Mouse (Mus musculus): Measurements from ENCODE around the gene Aldh8a1. TPM values are rescaled to one million over a fixed set of nuclear protein-coding genes. Genes with fewer than 3 reads are reported as not detected.

The Aldh8a1 gene
- polyA plus RNA-seq, 1 experiment from 2014 or later, result 3.5 TPM

GRCm38 (mm10) chr10:21351766-21352165 is 25.3 kb upstream of the Aldh8a1 start:
- no peak overlapping the region for H3K4me2 ChIP-seq
- H3K4me1 ChIP-seq, result no peaks in the 10 kb centered on the region
- H3K9ac ChIP-seq, result no peak overlapping the region
- H3K27me3 ChIP-seq, result no peaks in the 10 kb centered on the region
- ATAC-seq (replicated peaks; ENCODE audit: low FRiP score), result no peak
- peaks cover 74% of the 10 kb centered on the region for H3K36me3 ChIP-seq
- WGBS, result 67% methylated on average over 12 of the region's 12 CpGs
- H3K4me3 ChIP-seq (replicated peaks), result no peak overlapping the region
- H3K9me3 ChIP-seq (replicated peaks), result no peaks in the 10 kb centered on the region
- no peak overlapping the region for H3K27ac ChIP-seq

DNA sequence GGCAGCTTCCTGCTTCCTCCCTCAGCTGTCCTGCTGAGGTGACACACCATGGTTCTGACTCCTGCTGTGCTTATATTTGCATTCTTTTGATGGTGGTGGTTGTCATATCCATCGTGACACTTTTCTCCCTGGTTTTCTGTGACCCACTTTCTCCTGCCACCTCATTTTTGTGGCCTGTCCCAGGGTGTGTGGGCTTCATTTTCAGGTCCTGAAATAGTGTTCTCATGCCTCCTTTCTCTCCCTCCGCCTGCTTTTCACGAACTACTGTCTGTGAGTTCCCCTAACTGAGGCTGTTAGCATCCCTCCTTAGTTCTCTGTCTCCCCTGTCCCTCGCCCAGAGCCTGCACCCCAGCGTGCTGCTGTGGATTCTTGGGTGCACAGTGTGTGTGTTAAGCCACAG is 23.2 kb upstream of the Aldh8a1 start:
- ATAC-seq (replicated peaks; ENCODE audit: low FRiP score), result no peak
- Histone ChIP-seq H3K9me3 (replicated peaks) (no peaks in the 10 kb centered on the region), H3K27me3 (no peaks in the 10 kb centered on the region), H3K27ac (no peak overlapping the region), H3K4me1 (no peaks in the 10 kb centered on the region), H3K9ac (no peak overlapping the region), H3K4me3 (replicated peaks) (no peak overlapping the region), H3K4me2 (no peak overlapping the region), H3K36me3 (peaks cover 78% of the 10 kb centered on the region)
- WGBS, result 67% methylated on average over 5 of the region's 5 CpGs

DNA sequence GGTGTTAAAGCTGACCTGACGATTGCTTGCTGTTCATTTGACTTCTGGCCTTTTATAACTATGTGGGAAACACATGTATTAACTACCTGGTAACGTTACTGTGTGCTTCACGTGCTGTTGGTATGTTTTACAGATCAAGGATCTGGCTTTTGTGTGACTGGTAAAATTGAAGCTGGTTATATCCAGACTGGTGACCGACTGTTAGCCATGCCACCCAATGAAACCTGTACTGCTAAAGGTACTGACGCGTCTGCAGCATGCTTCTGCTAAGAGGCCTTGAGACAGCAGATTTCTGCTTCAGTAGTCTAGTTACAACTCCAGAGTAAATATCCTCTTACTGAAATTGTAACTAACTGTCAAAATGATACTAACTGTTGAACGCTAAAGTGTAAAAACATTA is 22.6 kb upstream of the Aldh8a1 start:
- H3K36me3 ChIP-seq, result peaks cover 82% of the 10 kb centered on the region
- H3K4me1 ChIP-seq, result no peaks in the 10 kb centered on the region
- no peak overlapping the region for H3K4me3 ChIP-seq (replicated peaks)
- no peak for ATAC-seq (replicated peaks; ENCODE audit: low FRiP score)
- no peaks in the 10 kb centered on the region for H3K9me3 ChIP-seq (replicated peaks)
- H3K27ac ChIP-seq, result no peak overlapping the region
- 93% methylated on average over 7 of the region's 7 CpGs for WGBS
- no peaks in the 10 kb centered on the region for H3K27me3 ChIP-seq
- no peak overlapping the region for H3K4me2 ChIP-seq
- H3K9ac ChIP-seq, result no peak overlapping the region

DNA sequence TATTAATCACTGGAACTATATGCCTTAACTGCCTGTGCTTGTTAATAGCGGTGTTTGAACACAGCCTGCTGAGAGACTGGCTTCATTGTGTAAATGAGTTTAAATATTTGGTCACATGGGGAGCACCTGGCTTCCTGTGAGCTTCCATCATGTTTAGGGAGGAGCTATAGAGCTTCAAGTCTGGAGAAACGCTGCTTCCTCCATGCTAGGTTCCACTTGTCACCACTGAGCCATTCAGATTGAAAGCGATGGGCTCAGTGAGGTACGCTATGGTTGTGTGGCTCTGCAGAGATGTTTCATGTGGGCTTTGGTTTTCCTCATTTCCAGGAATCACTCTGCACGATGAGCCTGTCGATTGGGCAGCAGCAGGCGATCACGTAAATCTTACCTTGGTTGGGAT is 19.1 kb upstream of the Aldh8a1 start:
- Histone ChIP-seq H3K27me3 (no peaks in the 10 kb centered on the region), H3K4me1 (no peaks in the 10 kb centered on the region), H3K36me3 (peaks cover 78% of the 10 kb centered on the region), H3K27ac (no peak overlapping the region), H3K9me3 (replicated peaks) (no peaks in the 10 kb centered on the region), H3K9ac (no peak overlapping the region), H3K4me3 (replicated peaks) (no peak overlapping the region), H3K4me2 (no peak overlapping the region)
- ATAC-seq (replicated peaks; ENCODE audit: low FRiP score), result no peak
- WGBS, result 95% methylated on average over 8 of the region's 8 CpGs

- Histone ChIP-seq H3K36me3 (peaks cover 74% of the 10 kb centered on the region), H3K4me3 (replicated peaks) (no peak overlapping the region), H3K27me3 (no peaks in the 10 kb centered on the region), H3K27ac (no peak overlapping the region), H3K9me3 (replicated peaks) (no peaks in the 10 kb centered on the region), H3K4me1 (no peaks in the 10 kb centered on the region), H3K9ac (no peak overlapping the region), H3K4me2 (no peak overlapping the region)
- WGBS, result 93% methylated on average over 4 of the region's 4 CpGs
- ATAC-seq (replicated peaks; ENCODE audit: low FRiP score), result no peak
Measured at GRCm38 (mm10) chr10:21359086-21359485, 18.0 kb upstream of the Aldh8a1 start.

- Histone ChIP-seq H3K36me3 (peaks cover 72% of the 10 kb centered on the region), H3K9me3 (replicated peaks) (no peaks in the 10 kb centered on the region), H3K4me1 (no peaks in the 10 kb centered on the region), H3K27ac (no peak overlapping the region), H3K27me3 (no peaks in the 10 kb centered on the region), H3K4me2 (no peak overlapping the region), H3K9ac (no peak overlapping the region), H3K4me3 (replicated peaks) (no peak overlapping the region)
- no peak for ATAC-seq (replicated peaks; ENCODE audit: low FRiP score)
- WGBS, result 46% methylated on average over 7 of the region's 7 CpGs
Measured at GRCm38 (mm10) chr10:21361871-21362270, 15.2 kb upstream of the Aldh8a1 start.

- H3K36me3 ChIP-seq, result peaks cover 77% of the 10 kb centered on the region
- H3K4me2 ChIP-seq, result no peak overlapping the region
- WGBS, result 83% methylated on average over 4 of the region's 4 CpGs
- ATAC-seq (replicated peaks; ENCODE audit: low FRiP score), result no peak
- no peak overlapping the region for H3K9ac ChIP-seq
- H3K27ac ChIP-seq, result no peak overlapping the region
- no peaks in the 10 kb centered on the region for H3K4me1 ChIP-seq
- H3K9me3 ChIP-seq (replicated peaks), result no peaks in the 10 kb centered on the region
- no peak overlapping the region for H3K4me3 ChIP-seq (replicated peaks)
- no peaks in the 10 kb centered on the region for H3K27me3 ChIP-seq
Measured at GRCm38 (mm10) chr10:21363297-21363696, 13.8 kb upstream of the Aldh8a1 start.

DNA sequence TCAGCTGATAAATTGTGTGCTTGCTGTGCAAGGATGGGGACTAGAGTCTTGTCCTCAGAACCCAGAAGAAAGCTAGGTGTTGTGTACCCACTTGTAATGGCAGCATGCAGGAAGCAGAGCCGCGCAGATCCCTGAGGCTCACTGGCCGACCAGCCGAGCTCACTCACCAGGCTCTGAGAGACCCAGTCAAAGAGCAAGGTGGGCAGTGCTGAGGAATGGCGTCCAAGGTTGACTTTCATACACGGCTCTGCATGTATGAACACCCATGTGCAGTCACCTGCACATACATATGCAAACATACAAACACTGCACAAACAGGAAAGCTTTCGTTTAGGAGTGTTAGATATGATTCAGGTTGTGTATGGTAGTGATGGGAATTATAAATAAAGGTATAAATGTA is 12.1 kb upstream of the Aldh8a1 start:
- no peak overlapping the region for H3K4me2 ChIP-seq
- H3K4me3 ChIP-seq (replicated peaks), result no peak overlapping the region
- no peak overlapping the region for H3K27ac ChIP-seq
- H3K36me3 ChIP-seq, result peaks cover 82% of the 10 kb centered on the region
- no peak overlapping the region for H3K9ac ChIP-seq
- WGBS, result 92% methylated on average over 7 of the region's 7 CpGs
- H3K27me3 ChIP-seq, result no peaks in the 10 kb centered on the region
- ATAC-seq (replicated peaks; ENCODE audit: low FRiP score), result no peak
- no peaks in the 10 kb centered on the region for H3K9me3 ChIP-seq (replicated peaks)
- no peaks in the 10 kb centered on the region for H3K4me1 ChIP-seq

DNA sequence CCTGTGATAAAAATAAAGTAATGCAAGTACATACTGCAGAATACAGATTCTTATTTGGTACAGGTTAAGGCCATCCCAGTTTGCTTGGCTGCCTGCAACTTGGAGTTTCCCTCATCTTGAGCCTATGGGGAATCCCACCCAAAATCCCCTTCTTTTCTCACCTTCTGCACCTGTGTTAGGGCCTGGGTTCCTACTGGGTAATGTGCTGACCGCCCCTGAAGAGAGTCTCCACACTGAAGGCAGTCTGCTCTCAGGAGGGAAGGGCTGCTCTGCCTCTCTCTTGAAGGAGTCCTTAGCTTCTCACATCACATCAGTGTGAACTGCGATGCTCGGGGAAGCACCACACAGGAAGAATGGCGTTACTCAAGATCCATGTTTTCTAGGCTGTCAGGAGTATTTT is 11.2 kb upstream of the Aldh8a1 start:
- Histone ChIP-seq H3K27me3 (no peaks in the 10 kb centered on the region), H3K4me3 (replicated peaks) (no peak overlapping the region), H3K4me2 (no peak overlapping the region), H3K9me3 (replicated peaks) (no peaks in the 10 kb centered on the region), H3K9ac (no peak overlapping the region), H3K4me1 (no peaks in the 10 kb centered on the region), H3K27ac (no peak overlapping the region), H3K36me3 (peaks cover 76% of the 10 kb centered on the region)
- 77% methylated on average over 4 of the region's 4 CpGs for WGBS
- ATAC-seq (replicated peaks; ENCODE audit: low FRiP score), result no peak

DNA sequence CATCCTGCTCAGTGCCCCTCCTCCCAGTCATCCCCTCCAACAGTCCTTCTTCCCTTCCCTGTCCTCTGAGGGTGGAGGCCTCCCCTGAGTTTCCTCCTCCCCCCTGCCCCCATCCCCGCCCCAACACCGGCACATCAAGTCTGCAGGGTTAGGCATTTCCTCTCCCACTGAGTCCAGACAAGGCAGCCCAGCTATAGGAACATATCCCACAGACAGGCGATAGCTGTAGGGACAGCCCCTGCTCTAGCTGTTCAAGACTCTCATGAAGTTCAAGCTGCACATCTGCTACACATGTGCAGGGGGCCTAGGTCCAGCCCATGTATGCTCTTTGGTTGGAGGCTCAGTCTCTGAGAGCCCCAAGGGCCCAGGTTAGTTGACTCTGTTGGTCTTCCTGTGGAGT is 10.6 kb upstream of the Aldh8a1 start:
- no peak for ATAC-seq (replicated peaks; ENCODE audit: low FRiP score)
- Histone ChIP-seq H3K4me2 (no peak overlapping the region), H3K9ac (no peak overlapping the region), H3K36me3 (peaks cover 72% of the 10 kb centered on the region), H3K27me3 (no peaks in the 10 kb centered on the region), H3K27ac (no peak overlapping the region), H3K9me3 (replicated peaks) (no peaks in the 10 kb centered on the region), H3K4me3 (replicated peaks) (no peak overlapping the region), H3K4me1 (no peaks in the 10 kb centered on the region)
- WGBS, result 74% methylated on average over 3 of the region's 3 CpGs

- 93% methylated on average over 9 of the region's 9 CpGs for WGBS
- Histone ChIP-seq H3K27ac (no peak overlapping the region), H3K9ac (no peak overlapping the region), H3K9me3 (replicated peaks) (no peaks in the 10 kb centered on the region), H3K4me1 (no peaks in the 10 kb centered on the region), H3K4me2 (no peak overlapping the region), H3K4me3 (replicated peaks) (no peak overlapping the region), H3K27me3 (no peaks in the 10 kb centered on the region), H3K36me3 (peaks cover 64% of the 10 kb centered on the region)
- no peak for ATAC-seq (replicated peaks; ENCODE audit: low FRiP score)
Measured at GRCm38 (mm10) chr10:21367481-21367880, 9.6 kb upstream of the Aldh8a1 start.

DNA sequence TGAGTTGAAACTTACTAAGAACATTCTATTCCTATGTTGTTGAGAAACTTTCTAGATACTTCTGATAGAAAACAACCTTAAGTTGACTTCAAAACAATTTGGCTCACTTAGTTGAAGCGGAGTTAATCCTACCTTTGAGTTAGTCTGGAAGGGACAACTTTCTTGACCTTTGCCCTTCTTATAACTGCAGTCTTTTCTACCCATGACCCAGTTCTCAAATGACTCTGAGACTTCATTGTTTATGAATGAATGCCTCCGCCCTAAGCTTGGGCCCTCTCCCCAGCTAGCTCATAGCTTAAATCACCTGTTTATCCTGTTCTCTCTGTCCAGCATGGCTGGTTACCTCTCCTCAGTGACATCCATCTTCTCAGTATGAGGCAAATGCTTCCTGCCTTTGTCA is 7.5 kb upstream of the Aldh8a1 start:
- Histone ChIP-seq H3K9ac (no peak overlapping the region), H3K4me2 (no peak overlapping the region), H3K36me3 (peaks cover 47% of the 10 kb centered on the region), H3K27me3 (no peaks in the 10 kb centered on the region), H3K4me1 (no peaks in the 10 kb centered on the region), H3K4me3 (replicated peaks) (no peak overlapping the region), H3K9me3 (replicated peaks) (no peaks in the 10 kb centered on the region), H3K27ac (no peak overlapping the region)
- 91% methylated on average over 2 of the region's 2 CpGs for WGBS
- no peak for ATAC-seq (replicated peaks; ENCODE audit: low FRiP score)

DNA sequence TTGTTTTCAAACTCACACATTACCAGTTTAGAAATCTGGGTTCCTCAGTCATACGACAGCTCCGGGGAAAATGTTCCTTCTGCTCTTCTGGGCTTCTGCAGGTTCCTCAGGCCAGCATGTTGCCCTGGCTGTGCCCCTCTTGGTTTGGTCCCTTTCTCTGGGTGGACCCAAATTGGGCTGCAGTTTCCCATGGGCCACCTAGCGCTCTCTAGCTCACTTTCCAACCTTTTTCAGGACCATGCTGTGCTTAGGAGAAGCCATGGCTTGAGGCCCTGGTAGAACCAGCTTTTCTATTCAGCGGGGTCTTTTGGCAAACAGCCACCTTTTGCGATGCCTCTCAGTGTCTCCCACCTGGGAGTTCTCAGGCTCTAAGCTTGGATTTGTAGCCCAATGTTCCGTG is 4.8 kb upstream of the Aldh8a1 start:
- ATAC-seq (replicated peaks; ENCODE audit: low FRiP score), result no peak
- Histone ChIP-seq H3K4me1 (no peaks in the 10 kb centered on the region), H3K4me2 (no peak overlapping the region), H3K4me3 (replicated peaks) (no peak overlapping the region), H3K36me3 (peaks cover 26% of the 10 kb centered on the region), H3K9me3 (replicated peaks) (no peaks in the 10 kb centered on the region), H3K27ac (no peak overlapping the region), H3K9ac (no peak overlapping the region), H3K27me3 (no peaks in the 10 kb centered on the region)
- 92% methylated on average over 6 of the region's 6 CpGs for WGBS

All from kidney, embryonic 15.5 days (tissue).